Mouse (Mus musculus): ENCODE results near the gene Rd3. TPM values are rescaled to one million over a fixed set of nuclear protein-coding genes. Genes with fewer than 3 reads are reported as not detected.

Rd3 gene
- total RNA-seq, 1 experiment from 2014 or later = not detected

GRCm38 (mm10) chr1:191957321-191957720 is 19.8 kb upstream of the Rd3 start:
- ATAC-seq (replicated peaks; ENCODE audit: insufficient number of reproducible peaks, low FRiP score, low TSS enrichment, poor library complexity, severe bottlenecking) = no peak

- no peak for ATAC-seq (replicated peaks; ENCODE audit: insufficient number of reproducible peaks, low FRiP score, low TSS enrichment, poor library complexity, severe bottlenecking)
Observed at GRCm38 (mm10) chr1:191960946-191961345, 16.2 kb upstream of the Rd3 start.

GRCm38 (mm10) chr1:191963413-191963812 is 13.8 kb upstream of the Rd3 start:
- ATAC-seq (replicated peaks; ENCODE audit: insufficient number of reproducible peaks, low FRiP score, low TSS enrichment, poor library complexity, severe bottlenecking) = no peak

- ATAC-seq (replicated peaks; ENCODE audit: insufficient number of reproducible peaks, low FRiP score, low TSS enrichment, poor library complexity, severe bottlenecking) = peak; percentile 70
Observed at GRCm38 (mm10) chr1:191963948-191964772, 13.0 kb upstream of the Rd3 start.

DNA sequence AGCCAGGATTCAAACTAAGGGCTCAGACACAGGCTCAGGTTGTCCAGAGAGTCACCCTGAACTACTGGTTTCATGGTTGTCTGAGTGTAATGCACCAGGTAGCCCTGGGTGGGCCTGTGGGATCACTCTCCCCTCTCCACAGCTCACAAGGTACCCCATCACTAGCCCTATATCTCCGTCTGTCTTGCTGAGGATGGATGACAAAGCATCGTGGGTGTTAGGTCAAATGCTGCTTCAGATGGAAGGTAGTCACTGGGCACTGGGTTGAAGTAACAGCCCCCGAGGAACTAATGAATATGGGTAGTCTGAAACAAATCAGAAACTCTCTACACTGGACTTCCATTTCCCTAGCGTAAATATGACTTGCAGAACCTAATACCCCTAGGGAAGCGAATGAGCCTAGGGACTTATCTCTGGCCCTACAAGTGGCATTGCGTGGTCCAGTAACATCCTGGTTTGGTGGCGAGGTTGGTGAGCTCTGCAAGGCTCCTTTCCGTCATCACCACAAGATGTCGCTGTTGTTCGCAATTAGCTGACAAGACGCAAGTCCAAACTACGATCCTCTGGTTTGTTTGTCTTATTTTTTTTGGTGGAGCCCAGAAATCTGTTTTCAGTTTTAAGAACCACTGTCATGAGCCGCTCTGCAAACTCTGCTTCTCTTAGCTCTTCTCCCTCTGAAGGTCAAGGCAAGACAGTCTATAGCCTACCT is 12.2 kb upstream of the Rd3 start:
- peak; percentile 84; the same call in 1 of the 2 replicates for ATAC-seq (replicated peaks; ENCODE audit: insufficient number of reproducible peaks, low FRiP score, low TSS enrichment, poor library complexity, severe bottlenecking)

- ATAC-seq (replicated peaks; ENCODE audit: insufficient number of reproducible peaks, low FRiP score, low TSS enrichment, poor library complexity, severe bottlenecking) = no peak
Observed at GRCm38 (mm10) chr1:191969939-191970338, 7.2 kb upstream of the Rd3 start.

GRCm38 (mm10) chr1:191974509-191975405 is 2.4 kb upstream of the Rd3 start:
- ATAC-seq (replicated peaks; ENCODE audit: insufficient number of reproducible peaks, low FRiP score, low TSS enrichment, poor library complexity, severe bottlenecking) = no peak

GRCm38 (mm10) chr1:191981426-191982102 is 4.4 kb downstream of the Rd3 start:
- no peak for ATAC-seq (replicated peaks; ENCODE audit: insufficient number of reproducible peaks, low FRiP score, low TSS enrichment, poor library complexity, severe bottlenecking)

- ATAC-seq (replicated peaks; ENCODE audit: insufficient number of reproducible peaks, low FRiP score, low TSS enrichment, poor library complexity, severe bottlenecking) = no peak
Observed at GRCm38 (mm10) chr1:191986674-191987480, 9.7 kb downstream of the Rd3 start.

DNA sequence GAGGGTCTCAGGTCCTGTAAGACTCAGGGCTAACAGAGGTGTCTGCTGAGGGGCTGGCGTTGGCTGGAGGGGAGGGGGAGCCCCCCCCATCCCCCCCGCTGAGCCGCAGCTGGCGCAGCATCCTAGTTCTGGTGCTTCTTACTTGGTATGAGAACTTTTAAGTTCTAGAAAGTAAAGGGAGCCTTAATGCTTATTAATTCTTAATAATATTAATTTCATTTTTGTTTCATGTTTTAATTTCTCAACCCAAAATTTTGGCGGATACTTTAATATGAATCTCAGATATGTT is 10.3 kb downstream of the Rd3 start:
- no peak for ATAC-seq (replicated peaks; ENCODE audit: insufficient number of reproducible peaks, low FRiP score, low TSS enrichment, poor library complexity, severe bottlenecking)

DNA sequence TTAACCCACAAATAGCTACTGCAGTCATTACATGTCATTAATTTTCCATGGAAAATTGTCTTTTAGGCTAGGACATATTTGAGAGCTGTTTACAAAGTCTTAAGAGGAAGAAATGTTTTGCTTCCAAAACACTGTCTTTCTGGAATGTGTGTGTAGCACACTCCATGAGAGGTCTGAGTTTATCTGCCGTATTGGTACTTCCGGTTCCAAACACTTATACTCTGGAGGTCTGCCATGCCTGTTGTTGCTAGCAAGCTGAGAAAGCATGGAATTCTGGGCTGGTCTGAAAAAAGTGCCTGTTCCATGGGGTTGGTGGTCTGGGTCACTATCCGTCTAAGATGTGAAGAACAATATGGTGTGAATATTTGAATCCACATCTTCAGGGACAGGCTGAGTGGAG is 11.5 kb downstream of the Rd3 start:
- ATAC-seq (replicated peaks; ENCODE audit: insufficient number of reproducible peaks, low FRiP score, low TSS enrichment, poor library complexity, severe bottlenecking) = no peak

DNA sequence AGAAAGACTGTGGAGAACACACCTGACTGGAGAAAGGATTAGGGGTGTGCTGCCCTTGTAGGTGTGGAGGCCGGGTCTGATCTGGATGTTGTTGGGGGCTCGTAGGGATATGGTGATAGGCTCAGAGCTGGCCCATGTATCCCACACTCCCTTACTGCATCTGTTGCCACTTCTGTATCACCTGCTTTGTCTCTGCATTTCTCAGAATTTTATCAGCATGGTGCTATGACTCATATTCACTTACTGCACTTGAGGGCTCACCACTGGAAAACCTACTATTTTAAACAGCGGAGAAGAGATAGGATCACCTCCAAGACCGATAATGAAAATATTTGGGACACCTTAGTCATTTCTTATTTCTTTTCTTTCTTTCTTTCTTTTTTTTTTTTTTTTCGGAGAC is 11.9 kb downstream of the Rd3 start:
- ATAC-seq (replicated peaks; ENCODE audit: insufficient number of reproducible peaks, low FRiP score, low TSS enrichment, poor library complexity, severe bottlenecking) = no peak

- peak; percentile 99 for ATAC-seq (replicated peaks; ENCODE audit: insufficient number of reproducible peaks, low FRiP score, low TSS enrichment, poor library complexity, severe bottlenecking)
Observed at GRCm38 (mm10) chr1:191989994-191990393, 12.8 kb downstream of the Rd3 start.

GRCm38 (mm10) chr1:191992040-191992780 is 15.0 kb downstream of the Rd3 start:
- ATAC-seq (replicated peaks; ENCODE audit: insufficient number of reproducible peaks, low FRiP score, low TSS enrichment, poor library complexity, severe bottlenecking) = no peak

- no peak for ATAC-seq (replicated peaks; ENCODE audit: insufficient number of reproducible peaks, low FRiP score, low TSS enrichment, poor library complexity, severe bottlenecking)
Observed at GRCm38 (mm10) chr1:191994476-191994875, 17.3 kb downstream of the Rd3 start.

DNA sequence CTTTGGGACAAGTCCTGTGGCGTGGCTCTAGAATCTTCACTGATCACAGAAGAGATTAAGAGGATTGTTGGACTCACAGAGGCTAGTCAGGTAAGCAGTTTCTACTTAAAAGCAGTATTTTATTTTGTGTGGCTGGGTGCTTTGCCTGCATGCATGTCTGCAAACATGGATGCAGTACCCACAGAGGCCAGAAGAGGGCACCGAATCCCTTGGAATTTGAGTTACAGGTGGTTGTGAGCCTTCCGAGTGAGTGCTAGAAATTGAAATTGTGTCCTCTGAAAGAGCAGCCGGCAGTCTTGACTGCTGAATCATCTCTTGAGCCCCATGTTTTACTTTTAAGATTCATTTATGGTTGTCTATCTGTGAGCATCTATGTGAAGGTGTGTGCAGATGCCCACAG is 18.3 kb downstream of the Rd3 start:
- ATAC-seq (replicated peaks; ENCODE audit: insufficient number of reproducible peaks, low FRiP score, low TSS enrichment, poor library complexity, severe bottlenecking) = peak; percentile 51

DNA sequence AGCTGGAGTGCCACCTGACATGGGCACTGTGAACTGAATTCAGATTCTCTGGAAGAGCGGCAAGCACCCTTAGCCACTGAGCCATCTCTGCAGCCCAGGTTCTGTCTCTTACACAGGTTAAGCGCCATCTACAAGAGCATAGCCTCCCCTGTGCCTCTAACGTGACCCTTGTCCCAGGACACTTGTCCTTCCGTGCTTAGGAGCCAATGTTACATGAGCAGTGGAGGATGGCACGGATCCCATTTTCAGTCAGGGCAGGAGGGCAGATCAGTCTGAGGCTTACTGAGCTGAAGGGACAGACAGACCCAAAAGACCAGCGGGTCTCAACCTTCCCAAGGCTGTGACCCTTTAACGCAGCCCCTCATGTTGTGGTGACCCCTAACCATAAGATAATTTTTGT is 18.7 kb downstream of the Rd3 start:
- ATAC-seq (replicated peaks; ENCODE audit: insufficient number of reproducible peaks, low FRiP score, low TSS enrichment, poor library complexity, severe bottlenecking) = 0 out of 2 replicates have a peak, but pooled peaks have one; percentile 8
